Mouse (Mus musculus) gastrocnemius, postnatal 25 days (tissue): ENCODE data around the gene Cd177. TPM values are rescaled to one million over a fixed set of nuclear protein-coding genes. Genes with fewer than 3 reads are reported as not detected.
"Not testable (repeated sequence)": the region's sequence is repeated elsewhere in the genome, so short reads cannot be mapped to it uniquely, and the experiment has no call there.

Experiments
- DNase-seq: peaks from one replicate; pipeline ENCODE4 v3.0.0; 2022
- long read RNA-seq, 2 experiments: library from polyadenylated mRNA; stranded (forward); transcript quantifications; one replicate each; pipeline ENCODE4 v2.0.0; 2021
- total RNA-seq, 2 experiments: library from RNA; stranded (reverse); gene quantifications; 1 replicate in 1 of 2; 2 replicates in 1 of 2; pipeline ENCODE4 v1.2.3; 2021

Gene Cd177
- not detected for total RNA-seq
- long read RNA-seq, experiment 1 = 0 reads
- long read RNA-seq, experiment 2 = 0 reads

DNA sequence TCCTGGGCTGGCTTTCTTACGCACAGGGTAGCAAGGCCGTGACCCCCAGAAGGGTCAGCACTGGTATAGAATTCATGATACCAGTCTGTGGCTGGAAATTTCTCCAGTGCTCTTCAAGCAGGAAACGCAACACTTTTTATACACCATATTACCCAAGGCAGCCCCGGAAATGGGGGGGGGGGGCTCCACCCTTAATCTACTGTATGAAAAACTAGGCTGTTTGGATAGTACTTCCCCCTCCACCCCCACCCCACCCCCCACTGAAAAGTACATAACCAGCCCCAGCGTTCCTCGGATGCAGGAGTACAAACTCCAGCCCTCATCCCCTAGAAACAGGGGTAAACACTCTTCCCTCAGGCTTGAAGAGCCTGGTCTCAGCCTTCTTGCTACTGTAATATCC, at the start of gene Cd177:
TSS of gene Cd177 (minus strand) at position 101 of the 400 bp plus-strand sequence.
- DNase-seq = no peak

DNA sequence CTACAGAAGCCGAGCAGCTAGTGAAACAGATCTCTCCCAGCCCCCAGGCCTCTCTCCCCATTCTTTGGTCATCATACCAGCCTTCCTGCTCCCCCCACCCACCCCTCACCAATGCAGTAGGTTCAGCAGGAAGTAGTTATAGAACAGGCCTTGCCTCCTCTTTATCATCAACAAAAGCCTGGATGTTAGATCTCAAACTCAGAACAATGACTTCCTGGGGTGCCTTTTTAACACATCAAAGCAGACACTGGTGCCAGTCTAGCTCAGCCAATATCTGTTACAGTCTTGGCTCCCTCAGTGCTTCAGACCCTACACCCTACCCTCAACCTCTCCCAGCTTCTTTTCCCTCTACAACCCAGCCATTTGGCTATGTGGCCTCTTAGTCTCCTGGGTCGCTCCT, 48.9 kb upstream of the Cd177 start:
- no peak for DNase-seq

DNA sequence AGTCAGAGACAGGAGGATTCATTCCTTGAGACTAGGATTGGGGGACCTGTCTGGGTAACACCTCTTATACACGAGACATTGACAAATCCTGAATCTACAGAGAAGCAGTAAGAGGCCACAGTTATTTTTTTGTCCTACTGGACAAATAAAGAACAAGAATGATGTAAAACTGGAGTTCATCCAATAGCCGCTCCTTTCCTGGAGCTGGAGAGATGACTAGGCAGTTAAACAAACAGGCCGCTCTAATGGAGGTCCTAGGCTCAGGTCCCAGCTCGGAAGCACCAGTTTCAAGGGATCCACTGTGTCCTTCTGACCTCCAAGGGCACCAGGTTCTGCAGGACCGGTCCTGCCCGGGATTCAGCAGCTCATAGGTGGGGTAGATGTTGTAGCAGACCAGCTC, 44.7 kb upstream of the Cd177 start:
- DNase-seq = no peak

DNA sequence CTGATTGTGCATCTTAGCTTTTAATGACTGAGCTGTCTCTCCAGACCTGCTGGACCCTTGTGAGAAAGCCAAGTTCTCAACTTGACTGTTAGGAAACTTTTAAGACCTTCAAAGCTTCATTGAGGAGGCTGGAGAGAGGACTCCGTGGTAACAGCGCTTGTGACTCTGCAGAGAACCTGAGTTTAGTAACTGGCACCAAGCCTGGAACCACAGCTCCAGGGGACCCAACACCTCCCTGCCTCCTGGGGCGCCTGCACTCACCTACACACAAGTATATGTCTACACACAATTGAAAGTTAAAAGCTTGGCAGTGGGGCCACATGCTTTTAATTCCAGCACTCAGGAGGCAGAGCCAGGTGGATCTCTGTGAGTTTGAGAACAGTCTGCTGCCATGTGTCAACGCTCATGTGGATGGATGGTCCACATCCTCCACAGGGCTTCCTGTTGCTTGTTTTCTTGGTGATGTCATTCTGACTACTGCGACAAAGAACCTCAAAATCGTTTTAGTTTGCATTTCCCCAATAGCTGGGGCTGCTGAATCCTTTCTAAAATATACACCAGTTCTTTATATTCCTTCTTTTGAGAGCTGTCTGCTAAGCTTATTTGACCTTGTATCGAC, 42.1 kb upstream of the Cd177 start:
- no peak for DNase-seq

DNA sequence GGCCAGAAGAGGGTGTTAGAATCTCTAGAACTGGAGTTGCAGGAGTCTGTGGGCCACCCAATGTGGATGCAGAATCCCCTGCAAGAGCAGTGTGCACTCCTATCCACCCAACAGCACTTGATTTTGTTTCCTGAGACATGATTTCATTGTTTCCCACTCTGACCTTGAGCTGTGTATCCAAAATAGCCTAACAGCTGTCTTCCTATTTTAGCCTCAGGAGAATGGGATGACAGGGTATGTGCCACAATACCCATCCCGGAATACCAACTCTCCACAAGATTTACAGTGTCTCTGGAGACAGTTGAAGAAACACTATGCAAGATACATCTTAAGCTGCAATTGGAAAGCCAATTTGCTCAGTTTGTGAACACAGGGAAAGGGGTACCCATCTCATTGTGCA, 37.8 kb upstream of the Cd177 start:
- no peak for DNase-seq

DNA sequence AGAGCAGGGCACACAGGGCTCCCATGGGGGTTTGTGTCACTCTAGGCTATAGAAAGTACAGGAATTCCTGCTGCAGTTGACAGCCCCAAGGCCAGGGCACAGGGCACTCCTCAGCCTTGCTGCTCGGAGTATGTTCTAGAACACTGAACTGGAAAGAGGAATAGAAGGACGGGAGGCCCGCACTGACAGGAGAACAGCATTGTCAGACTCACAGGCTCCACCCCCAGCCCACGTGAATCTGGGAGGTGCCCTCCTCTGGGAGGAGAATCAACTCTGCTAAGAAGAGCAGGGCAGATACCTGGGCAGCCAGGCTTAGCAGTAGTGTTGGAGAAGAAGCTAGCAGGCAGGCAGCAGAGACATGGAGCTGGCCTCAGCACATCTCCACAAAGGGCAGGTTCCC, 16.8 kb upstream of the Cd177 start, which contains the start of gene Ceacam10:
TSS of gene Ceacam10 (plus strand) at position 289 of the 400 bp plus-strand sequence.
- not testable (repeated sequence) for DNase-seq

DNA sequence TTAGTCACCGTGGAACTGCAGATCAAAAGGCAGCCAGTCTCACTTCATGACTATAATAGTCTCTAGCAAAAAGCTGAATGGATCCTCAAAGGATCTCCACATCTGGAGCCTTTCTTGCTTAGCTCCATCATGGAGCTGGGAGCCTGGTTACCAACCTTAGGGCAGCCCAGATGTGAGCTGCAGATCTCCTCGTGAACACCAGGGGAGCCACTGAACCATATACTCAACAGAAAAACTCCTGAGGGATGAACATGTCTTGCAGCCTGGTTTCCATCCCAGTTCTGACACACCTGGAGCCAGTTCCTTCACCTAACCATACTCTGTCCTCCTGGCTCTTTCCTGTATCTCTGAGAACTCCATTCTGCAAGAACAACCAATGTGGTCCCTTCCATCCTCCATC, 16.0 kb upstream of the Cd177 start:
- DNase-seq = no peak

DNA sequence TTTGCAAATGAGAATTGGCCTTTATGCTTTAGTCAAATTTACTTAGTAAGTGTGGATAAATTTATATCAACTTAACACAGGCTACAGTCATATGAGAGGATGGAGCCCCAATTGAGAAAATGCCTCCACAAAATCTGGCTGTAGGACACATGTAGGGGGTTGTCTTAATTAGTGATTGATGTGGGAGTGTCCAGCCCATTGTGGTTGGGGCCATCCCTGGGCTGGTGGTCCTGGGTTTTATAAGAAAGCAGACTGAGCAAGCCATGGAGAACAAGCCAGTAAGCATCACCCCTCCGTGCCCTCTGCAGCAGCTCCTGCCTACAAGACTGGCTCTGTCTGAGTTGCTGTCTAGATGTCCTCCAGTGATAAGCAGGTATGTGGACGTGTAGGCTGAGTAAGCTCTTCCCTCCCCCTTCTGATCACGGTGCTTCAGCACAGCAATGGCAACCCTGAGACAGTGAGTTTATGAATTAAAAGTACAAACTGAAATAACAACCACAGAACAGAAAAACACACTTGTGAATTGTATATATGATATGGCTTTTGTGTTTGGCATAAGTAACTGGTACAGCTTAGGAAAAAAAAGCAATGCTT, 13.9 kb upstream of the Cd177 start:
- no peak for DNase-seq

DNA sequence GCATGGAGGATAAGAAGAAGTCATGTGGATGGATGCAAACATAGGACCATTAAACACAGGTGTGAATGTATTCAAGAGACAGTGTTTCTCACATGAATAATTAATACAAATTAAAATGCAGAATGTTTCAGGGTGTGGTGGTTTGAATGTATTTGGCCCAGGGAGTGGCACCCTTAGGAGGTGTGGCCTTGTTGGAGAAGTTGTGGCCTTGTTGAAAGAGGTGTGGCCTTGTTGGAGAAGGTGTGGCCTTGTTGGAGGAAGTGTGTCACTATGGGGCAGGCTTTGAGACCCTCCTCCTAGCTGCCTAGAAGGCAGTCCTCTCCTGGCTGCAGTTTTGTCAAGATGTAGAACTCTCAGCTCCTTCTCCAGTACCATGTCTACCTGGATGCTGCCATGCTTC, 11.2 kb upstream of the Cd177 start:
- DNase-seq = no peak

DNA sequence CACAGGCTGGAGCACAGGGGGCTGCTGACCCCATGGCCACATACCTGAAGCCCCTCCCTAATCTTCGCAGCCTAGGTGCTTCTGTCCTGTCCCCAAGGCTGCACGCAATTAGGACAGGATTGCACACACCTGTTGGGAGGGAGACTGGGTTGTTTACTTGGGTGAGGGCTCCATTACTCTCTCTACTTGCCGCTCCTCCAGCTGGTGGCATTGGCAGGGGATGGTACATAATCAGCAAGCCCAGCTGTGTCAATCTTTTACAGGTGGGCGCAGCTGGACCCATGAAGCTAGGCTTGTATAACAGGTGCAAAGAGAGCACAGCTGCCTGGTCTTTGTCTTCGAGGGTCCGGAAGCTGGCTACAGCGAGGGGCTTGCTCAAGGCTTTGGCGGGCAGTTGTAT, 2.5 kb upstream of the Cd177 start:
- DNase-seq = no peak

DNA sequence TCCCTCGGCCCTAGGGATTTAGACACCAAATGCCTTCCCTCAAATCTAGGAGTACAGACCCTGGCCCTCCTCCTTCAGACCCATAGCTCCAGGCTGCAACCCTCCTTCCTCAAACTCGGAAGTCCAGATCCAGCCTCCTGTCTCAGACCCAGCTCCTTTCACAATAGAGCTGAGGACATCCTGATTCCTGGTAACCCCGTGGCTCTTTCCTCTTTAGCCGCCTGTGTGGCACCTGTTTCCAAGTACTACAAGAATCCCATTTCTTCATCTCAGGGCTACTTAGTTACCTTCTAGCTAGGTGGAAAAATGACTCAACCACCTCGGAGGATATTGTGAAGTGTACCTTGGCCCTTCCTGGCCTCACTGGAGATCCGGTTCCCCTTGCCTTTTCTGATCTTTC, 1.1 kb upstream of the Cd177 start:
- DNase-seq = no peak

DNA sequence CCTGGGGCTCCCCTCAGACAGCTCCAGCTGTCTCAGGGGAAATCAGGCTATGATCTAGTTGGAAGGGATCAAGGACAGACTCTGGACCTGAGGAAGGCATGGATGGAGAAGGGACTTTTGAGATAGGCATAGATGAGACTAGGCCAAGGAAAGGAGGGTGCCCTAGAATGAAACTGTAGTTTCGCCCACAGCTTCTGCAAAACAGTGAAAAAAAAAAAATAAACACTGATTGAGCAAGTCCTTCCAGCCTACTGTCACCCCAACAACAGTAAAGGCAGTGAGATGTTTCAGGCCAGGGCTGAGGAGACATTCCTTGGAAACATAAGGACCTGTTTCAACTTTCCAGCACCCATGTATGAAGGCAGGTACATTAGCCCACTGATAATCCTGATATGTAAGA, 1.6 kb downstream of the Cd177 start:
- no peak for DNase-seq

DNA sequence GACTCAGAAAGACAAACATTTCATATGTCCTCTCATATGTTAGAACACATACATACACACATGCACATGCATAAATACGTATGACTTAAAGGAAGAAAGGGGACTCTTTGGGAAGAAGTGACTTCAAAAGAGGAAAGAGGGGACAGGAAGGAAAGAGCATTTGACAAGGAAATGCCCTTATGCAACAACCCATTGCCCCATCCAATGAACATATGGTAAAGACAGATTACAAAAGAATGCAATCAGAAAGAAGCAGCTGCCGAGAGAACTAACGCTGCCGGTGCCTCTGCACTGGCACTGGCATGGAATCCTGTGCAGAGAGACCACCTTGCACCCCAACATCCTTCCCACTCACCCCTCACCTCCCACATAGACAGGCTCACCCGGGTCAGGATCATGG, 6.6 kb downstream of the Cd177 start:
- no peak for DNase-seq

DNA sequence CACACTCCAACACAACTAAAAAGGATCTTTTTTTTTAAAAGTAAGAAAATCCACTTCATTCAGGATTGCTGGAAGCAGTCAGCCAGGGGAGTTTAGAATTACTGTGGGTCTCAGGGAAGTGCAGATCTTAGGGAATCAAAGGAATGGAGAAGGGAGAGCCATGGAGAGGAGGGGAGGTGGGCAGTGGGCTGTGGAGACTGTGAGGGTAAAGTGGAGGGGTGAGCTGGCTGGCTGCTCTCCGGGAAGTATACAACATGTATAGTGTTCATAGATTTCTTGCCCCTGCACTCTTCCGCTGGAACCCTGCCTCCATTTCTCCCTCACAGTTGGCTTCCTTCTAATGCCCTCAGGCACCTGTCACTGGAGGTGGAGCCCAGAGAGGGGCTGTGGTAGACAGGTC, 8.5 kb downstream of the Cd177 start:
- DNase-seq = no peak

DNA sequence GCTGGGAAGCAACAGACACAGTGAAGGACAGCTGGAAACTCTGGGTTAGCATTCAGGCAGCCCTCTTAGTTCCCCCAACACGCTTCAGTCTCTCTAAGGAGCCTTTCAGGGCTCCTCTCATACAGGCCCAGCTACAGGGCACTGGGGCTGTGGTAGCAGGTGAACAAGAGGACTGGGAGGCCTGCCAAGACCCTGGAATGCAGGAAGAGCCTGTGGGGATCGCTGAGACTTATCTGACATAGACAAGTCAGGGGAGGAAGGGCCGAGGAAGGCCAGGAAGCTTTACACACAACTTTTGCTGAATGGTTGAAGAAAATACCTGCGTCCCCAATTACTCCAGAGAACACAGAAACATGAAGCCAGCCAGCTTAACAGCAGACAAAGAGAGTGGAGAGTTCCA, 9.4 kb downstream of the Cd177 start:
- DNase-seq = no peak

DNA sequence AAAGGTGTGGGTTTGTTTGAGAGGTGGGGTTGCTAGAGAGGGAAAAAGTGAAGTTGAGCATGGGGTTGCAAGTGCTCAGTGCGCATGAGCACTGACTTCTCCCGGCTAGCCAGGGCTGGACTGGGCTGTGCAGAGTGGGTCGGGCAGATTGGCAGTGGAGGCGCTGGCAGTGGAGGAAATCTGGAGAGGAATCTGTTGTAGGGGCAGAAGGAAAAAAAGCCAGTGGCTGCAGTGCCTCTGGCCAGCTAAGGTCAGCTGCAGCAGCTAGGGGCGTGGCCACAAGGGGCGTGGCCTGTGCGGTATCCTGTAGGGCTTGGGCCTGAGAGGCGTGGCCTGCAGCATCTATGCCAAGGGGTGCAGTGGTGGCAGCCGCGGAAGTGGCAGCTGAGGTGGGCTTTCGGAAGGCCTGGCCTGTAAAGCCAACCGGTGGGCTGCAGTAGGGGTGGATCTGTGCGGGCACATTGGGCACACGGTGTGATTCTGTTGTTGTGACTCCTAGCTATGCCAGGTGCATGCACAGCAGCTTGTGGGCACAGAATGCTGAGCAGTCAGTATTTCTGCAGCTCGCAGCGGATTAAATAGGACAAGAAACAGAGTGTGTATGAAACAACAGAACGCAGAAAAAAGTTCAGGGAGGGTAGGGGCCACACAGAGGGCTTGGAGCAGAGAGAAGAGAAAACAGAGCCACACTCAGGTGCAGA, 24.0 kb downstream of the Cd177 start:
- DNase-seq = no peak

DNA sequence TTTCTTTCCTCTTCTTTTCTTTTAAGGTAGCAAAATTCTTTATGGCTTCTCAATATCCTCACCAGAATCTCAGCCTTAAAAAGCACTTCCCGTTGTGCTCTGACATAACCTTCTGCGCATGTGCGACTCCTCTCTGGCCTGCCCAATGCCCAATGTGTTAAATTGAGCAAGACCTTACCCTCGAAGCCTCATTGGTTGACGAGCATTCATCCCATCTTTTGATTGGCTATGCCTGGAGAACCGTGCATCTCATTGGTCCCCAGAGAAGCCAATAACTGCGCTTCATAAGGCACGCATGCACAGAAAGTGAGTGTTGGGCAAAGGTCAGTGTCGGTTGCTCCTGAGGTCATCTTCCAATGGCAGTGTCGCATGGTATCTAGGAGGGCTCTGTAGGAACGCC, 33.3 kb downstream of the Cd177 start, which contains the start of gene Gm4763:
TSS of gene Gm4763 (minus strand) at position 101 of the 400 bp plus-strand sequence.
- DNase-seq = not testable (repeated sequence)

DNA sequence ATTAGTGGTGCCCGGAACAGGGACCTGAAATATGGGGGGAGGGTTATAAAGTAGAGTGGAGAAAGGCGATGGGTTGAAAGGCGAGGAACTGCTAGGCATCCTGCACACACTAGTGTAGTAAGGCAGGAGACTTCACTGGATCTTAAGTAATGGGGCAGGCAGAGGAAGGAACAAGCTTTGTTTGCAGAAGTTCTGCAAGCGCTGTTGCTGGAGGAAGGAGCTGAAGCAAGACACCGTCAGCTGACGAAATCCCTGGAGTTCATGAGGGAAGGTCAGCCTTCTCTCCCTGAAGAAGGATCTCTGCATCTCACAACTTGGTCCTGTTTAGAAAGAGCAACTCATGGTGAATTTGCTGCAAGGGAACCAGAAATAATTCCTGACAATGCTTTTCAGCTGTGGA, 45.1 kb downstream of the Cd177 start:
- no peak for DNase-seq

DNA sequence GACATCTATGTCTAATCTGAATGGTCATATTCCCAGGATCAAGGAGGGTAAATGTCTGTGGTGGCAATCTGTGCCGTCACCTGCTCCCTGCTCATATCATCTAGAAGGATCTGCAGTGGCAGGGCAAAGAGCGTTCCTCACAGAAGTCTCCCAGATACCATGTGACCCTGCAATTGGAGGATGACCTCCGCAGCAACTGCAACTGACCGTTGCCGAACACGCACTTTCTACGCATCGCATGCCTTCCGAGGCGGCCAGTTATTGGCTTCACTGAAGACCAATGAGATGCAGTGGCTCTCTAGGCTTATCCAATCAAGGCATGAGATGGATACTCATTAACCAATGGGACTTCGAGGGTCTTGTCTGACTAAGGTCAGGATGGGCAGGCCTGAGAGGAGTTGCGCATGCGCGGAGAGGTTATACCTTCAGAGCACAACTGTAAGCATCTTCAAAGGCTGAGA, 51.2 kb downstream of the Cd177 start, which contains the start of gene BC049730:
TSS of gene BC049730 (plus strand) at position 411 of the 461 bp plus-strand sequence.
- DNase-seq = no peak

DNA sequence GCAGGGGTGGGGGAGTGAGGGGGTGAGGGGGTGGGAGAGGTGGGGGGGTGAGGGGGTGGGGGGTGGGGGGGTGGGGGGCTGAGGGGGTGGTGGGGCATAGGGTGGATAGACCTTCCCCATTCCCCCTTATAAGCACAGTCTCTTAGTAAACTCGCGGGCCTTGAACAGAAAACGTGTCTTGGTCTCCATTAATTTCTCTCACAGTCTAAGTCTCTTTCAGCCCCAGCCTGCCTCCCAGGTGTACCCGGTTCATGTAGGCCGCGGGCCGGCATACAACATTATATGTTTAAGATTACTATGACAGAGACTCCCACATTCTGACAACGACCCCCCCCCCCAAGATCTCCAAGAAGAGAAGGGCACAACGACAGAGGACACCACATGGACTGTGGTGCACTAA, 57.3 kb downstream of the Cd177 start:
- DNase-seq = not testable (repeated sequence)

DNA sequence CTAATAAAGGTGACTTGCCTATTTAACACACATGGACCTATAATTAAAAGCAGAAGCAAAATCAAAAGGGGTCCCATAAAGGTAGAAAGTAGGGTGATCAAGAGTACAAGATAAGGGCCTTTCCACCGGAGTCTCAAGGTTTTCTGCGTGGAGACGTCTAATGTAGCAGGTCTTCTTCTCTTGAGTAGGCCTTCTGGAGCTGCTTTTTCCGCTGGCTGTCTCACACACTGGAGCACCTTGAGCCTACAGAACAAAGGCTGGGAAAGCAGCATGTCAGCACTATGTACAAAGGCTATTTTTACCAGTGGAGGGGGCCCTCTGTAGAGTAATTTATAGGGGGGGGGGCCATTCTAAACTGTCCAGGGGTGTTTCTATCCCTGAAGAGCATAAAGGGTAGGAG, 62.2 kb downstream of the Cd177 start:
- DNase-seq = not testable (repeated sequence)
